ENCODE assay signal across 21 mouse cellular contexts in genomic region chr6:71970154-71970553, GRCm38 (mm10).
A peak's percentile ranks its signal among the peaks of the same experiment; 100 is the strongest.
DNase-seq lines count a peak whose midpoint lies in the region; ATAC-seq and TF ChIP-seq lines count a peak whose summit lies in the region.
"Had no signal": no experiment of that assay in that cellular context is flagged by ENCODE, and none has a peak within 500 bp of the region (broad histone marks: within the 10 kb centered on the region; RNA-seq: fewer than 3 reads in every experiment).

No protein-coding gene starts in this region.

- H3K9ac ChIP-seq in heart, postnatal 0 days (replicated peaks; ENCODE audit: low read depth, low read length), result no peak overlapping the region
- H3K9ac ChIP-seq: embryonic facial prominence, embryonic 13.5 days; forebrain, embryonic 13.5 days; forebrain, postnatal 0 days; hindbrain, embryonic 15.5 days had no signal

- intact Hi-C loops in gastrocnemius, adult 2 months (cut with DNase I), result no loop called here
- intact Hi-C loops in gastrocnemius, postnatal 36 days (cut with DNase I), result no loop called here
- intact Hi-C loops in gastrocnemius, postnatal 14 days (cut with DNase I; ENCODE audit: low total_unique reads), result no loop called here

- 75% methylated on average over 2 of the region's 2 CpGs for WGBS in heart, postnatal 0 days

- TF ChIP-seq POLR2A in testis, adult 2 months (IDR thresholded peaks at IDR 0.05; ENCODE audit: control insufficient read depth, low read depth, low read length), result no peak

- TF ChIP-seq EP300 in heart, postnatal 0 days (IDR thresholded peaks at IDR 0.05; ENCODE audit: low read depth), result no peak

- no peaks in the 10 kb centered on the region for H3K27me3 ChIP-seq in heart, postnatal 0 days (ENCODE audit: control insufficient read depth, insufficient read depth, low read length)
- H3K27me3 ChIP-seq in testis, adult 2 months (ENCODE audit: control insufficient read depth, insufficient read depth, low read length), result no peaks in the 10 kb centered on the region
- H3K27me3 ChIP-seq: embryonic facial prominence, embryonic 13.5 days; forebrain, embryonic 13.5 days; hindbrain, embryonic 15.5 days had no signal

- H3K36me3 ChIP-seq in heart, postnatal 0 days (replicated peaks; ENCODE audit: control insufficient read depth, insufficient read depth, low read length), result peaks cover 79% of the 10 kb centered on the region
- H3K36me3 ChIP-seq in testis, adult 2 months (ENCODE audit: control insufficient read depth, insufficient read depth, low read length), result peaks cover 8% of the 10 kb centered on the region

- no peak overlapping the region for H3K4me2 ChIP-seq in heart, postnatal 0 days (ENCODE audit: low read depth, low read length)
- H3K4me2 ChIP-seq: embryonic facial prominence, embryonic 13.5 days; forebrain, embryonic 13.5 days; hindbrain, embryonic 15.5 days had no signal

- no peaks in the 10 kb centered on the region for H3K9me3 ChIP-seq in heart, postnatal 0 days (replicated peaks; ENCODE audit: control insufficient read depth, low read length)
- H3K9me3 ChIP-seq: embryonic facial prominence, embryonic 13.5 days; forebrain, embryonic 13.5 days; hindbrain, embryonic 15.5 days had no signal

- H3K4me1 ChIP-seq in heart, postnatal 0 days (ENCODE audit: control insufficient read depth, insufficient read depth), result peaks cover 5% of the 10 kb centered on the region; the same call in 1 of the 2 replicates
- no peaks in the 10 kb centered on the region for H3K4me1 ChIP-seq in testis, adult 2 months (ENCODE audit: control insufficient read depth, insufficient read depth, low read length)
- H3K4me1 ChIP-seq: forebrain, embryonic 13.5 days; hindbrain, embryonic 15.5 days had no signal

- peak overlapping the region; percentile 35; the same call in 1 of the 2 replicates for H3K27ac ChIP-seq in gastrocnemius, adult 2 months
- peak overlapping the region; percentile 43; the same call in 1 of the 2 replicates for H3K27ac ChIP-seq in heart, postnatal 0 days (ENCODE audit: low read depth)
- H3K27ac ChIP-seq in testis, adult 2 months (ENCODE audit: control insufficient read depth, insufficient read depth, low read depth, low read length), result 0 out of 2 replicates have a peak overlapping the region, but pooled peaks have one; percentile 22
- H3K27ac ChIP-seq: forebrain, embryonic 13.5 days; hindbrain, embryonic 15.5 days had no signal

- H3K4me3 ChIP-seq in gastrocnemius, adult 2 months, result no peak overlapping the region
- H3K4me3 ChIP-seq in heart, postnatal 0 days (ENCODE audit: low read depth, low read length), result no peak overlapping the region
- no peak overlapping the region for H3K4me3 ChIP-seq in testis, adult 2 months (ENCODE audit: control insufficient read depth, low read depth, low read length)
- H3K4me3 ChIP-seq: embryonic facial prominence, embryonic 13.5 days; forebrain, embryonic 13.5 days; hindbrain, embryonic 15.5 days had no signal

- DNase-seq in gastrocnemius, adult 2 months, result no peak
- no peak for DNase-seq in gastrocnemius, postnatal 36 days
- DNase-seq in heart, postnatal 0 days (ENCODE audit: low spot score), result no peak
- DNase-seq in heart, postnatal 4 days, result no peak
- DNase-seq in testis, postnatal 14 days (ENCODE audit: low spot score), result no peak
- DNase-seq in testis, postnatal 10 days (ENCODE audit: low spot score), result peak; percentile 39
- DNase-seq in gastrocnemius, postnatal 14 days, result no peak
- DNase-seq: adrenal gland, adult 2 months; adrenal gland, postnatal 25 days; cerebellum, adult 2 months; cerebellum, postnatal 10 days; embryo, embryonic 11 days; gastrocnemius, postnatal 10 days; heart, adult 11 months; kidney, adult 2 months had no signal

- TF ChIP-seq CTCF in gastrocnemius, adult 2 months (IDR thresholded peaks at IDR 0.05), result no peak
- no peak for TF ChIP-seq CTCF in heart, postnatal 0 days (IDR thresholded peaks at IDR 0.05; ENCODE audit: low read depth)
- no peak for TF ChIP-seq CTCF in testis, adult 2 months (IDR thresholded peaks at IDR 0.05; ENCODE audit: control insufficient read depth, insufficient read depth, insufficient replicate concordance, low read depth, low read length)

- peak; percentile 64 for ATAC-seq in heart, postnatal 0 days (ENCODE audit: insufficient read depth, low read depth)
- ATAC-seq: forebrain, embryonic 13.5 days; intestine, embryonic 16.5 days had no signal
